Mouse (Mus musculus) heart, adult 8-10 months (tissue): ENCODE results near the gene Best1. TPM values are rescaled to one million over a fixed set of nuclear protein-coding genes. Genes with fewer than 3 reads are reported as not detected.

ENCODE experiments used
- DNase-seq: peaks from one replicate; pipeline ENCODE4 v3.0.0; 2022; ENCODE audit warnings: low spot score
- total RNA-seq, 4 experiments: library from RNA; stranded (reverse); gene quantifications; 2 replicates each; pipeline ENCODE4 v1.2.4; 2022

Best1 gene
- total RNA-seq: under 1 TPM in 2 of 4 experiments, not detected in 2; 0.14 to 0.65 TPM

DNA sequence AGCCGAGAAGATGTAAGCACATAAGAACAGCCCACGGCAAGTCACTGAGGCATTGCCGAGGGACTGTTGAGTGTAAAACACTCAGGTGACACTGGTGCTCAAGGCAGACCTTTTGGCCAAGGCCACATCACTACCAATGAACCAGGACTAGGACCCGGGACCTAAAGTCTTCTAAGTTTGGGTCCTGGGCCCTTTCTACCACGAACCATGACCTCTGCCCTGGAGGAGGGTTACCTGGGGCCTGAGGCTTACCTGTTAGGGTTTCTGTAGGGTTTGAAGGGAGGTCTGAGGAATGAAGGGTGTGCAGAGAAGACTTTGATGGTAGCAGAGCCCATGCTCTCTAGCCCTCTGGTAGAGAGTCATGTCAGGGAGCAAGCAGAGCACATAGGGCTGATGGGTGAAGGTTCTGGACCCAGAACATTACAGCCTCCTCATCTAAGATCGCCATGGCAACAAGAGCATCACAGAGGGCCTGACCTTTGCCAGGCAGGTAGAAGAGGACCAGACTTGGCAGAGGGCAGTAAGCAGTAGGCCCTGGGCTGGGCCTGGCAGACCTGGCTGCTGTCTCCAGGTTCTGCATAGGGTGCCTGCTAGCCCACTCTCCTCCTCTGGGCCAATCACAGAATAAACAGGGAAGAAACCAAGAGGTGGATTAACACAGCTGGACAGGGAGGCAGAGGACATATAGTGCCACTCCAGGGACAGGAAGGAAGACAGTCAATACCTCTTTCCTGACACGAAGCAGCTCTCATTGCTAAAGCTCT, at the start of gene Best1, which contains the start of gene Rab3il1:
TSS of gene Best1 (minus strand) at position 428 of the 764 bp plus-strand sequence.
TSS of gene Rab3il1 (plus strand) at position 464 of the 764 bp plus-strand sequence.
- no peak for DNase-seq

DNA sequence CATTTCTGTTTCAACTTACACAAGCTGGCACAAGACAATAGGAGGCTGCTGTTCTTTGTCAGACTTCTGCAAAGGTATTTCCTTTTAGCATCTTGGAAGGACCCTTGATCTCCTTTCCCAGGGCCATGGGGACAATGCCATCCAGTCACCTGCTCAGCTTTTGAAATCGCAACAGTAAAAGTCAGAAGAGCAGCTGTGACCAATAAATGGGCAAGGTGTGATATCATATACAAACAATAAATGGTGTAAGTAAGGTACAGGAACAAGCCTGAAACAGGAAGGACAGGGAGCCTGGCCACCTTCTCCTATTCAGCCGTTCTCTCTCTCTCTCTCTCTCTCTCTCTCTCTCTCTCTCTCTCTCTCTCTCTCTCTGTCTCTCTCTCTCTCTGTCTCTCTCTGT, 49.0 kb upstream of the Best1 start:
- no peak for DNase-seq

DNA sequence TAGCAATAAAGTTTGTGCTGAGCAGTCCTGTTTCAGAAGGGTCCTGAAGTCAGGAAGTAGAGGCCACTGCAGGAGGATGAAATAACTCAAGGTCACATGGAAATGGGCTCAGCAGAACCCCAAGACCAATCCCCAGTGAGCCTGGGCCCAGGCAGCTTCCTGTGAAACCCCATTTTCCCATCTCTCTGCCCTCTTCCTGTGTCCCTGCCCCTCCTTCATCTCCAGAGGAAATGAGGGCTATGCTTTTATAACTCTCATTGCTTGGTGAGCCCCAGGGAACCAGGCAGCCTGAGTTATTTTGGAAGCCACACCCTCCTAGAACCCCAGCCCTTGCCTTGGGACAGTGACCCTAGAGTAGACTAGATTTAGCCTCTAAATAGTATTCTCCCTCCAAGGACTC, 48.1 kb upstream of the Best1 start:
- no peak for DNase-seq

GRCm38 (mm10) chr19:10046983-10047382, 45.5 kb upstream of the Best1 start:
- DNase-seq: no peak

DNA sequence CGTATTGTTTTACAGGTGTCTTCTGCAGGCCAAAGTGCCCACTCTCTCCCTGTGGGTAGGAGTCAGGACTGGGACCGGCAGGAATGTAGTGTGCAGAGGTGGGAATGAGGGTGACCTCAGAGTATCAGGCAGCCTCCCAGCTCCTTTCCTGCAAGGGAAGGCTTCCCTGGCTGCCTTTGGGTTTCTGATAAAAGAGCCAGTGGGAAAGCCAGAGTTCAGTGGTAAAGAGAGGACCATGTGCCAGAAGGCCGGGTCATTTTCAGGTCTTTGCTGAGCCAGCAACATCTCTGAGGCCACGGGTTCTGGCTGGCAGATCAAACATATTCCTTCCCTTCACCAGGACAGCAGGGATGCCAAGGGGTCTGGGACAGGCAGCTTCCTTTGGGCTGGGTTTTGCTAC, 44.9 kb upstream of the Best1 start:
- no peak for DNase-seq

DNA sequence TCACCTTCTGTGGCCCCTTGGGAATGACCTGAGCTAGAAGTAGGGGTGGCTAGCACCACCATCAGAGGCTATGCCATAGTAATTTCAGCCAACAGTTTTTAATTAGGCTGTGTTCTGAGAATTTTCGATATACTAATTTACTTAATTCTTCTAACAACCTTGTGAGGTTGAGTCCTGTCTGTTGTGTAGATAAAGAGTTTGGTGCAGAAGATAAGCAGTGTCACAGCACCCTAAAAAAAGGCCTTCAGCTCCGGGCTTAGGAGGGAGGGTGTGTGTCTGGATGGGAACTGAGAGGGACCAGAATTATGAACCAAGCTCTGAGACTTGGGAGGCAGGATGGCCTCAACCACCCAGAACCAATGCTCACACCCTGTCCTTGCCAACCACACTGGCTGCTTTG, 44.3 kb upstream of the Best1 start:
- no peak for DNase-seq

DNA sequence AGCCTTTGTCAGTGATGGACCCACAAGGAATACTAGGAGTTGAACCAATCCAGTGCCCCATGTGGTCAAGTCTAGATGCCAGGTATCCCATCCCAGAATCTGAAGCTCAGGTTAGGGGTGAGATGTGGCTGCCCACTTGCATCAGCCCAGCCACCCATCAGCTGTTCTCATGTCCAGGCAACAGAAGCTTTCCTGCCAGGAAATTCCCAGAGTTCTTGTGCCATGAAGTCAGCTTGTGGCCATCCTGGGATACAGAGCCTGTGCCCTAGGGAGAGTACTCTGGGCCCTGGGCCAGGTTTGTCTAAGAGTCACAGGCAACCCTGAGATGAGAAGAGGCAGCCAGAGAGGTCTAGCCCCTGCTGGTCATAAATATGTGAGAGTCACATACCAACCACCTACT, 42.2 kb upstream of the Best1 start:
- DNase-seq: peak; percentile 81

- DNase-seq: no peak
Observed at GRCm38 (mm10) chr19:10042816-10043215, 41.4 kb upstream of the Best1 start.

DNA sequence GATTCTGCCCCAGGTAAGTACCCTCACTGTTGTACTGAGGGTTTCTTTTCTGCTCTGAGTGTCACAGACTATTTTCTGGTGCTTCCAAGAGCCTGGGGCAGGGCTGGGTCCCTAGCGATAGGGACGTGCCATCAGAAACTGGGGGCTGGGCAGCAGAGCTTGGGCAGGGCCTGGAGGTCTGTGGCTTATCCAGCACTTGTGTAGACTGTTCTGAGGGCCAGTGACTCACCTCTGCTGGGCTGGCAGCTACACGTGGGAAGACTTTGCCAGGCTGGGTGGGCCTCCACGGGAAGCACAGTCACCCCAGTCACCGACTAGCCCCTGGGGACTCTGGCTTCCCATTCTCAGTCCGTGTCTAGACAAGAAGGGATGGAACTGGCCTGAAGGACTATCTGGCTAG, 40.8 kb upstream of the Best1 start:
- DNase-seq: no peak

GRCm38 (mm10) chr19:10041388-10042148, 40.1 kb upstream of the Best1 start, which contains the start of gene Fads3:
Gene Fads3, plus strand, starts transcription at chr19:10041569.
- peak; percentile 77 for DNase-seq

DNA sequence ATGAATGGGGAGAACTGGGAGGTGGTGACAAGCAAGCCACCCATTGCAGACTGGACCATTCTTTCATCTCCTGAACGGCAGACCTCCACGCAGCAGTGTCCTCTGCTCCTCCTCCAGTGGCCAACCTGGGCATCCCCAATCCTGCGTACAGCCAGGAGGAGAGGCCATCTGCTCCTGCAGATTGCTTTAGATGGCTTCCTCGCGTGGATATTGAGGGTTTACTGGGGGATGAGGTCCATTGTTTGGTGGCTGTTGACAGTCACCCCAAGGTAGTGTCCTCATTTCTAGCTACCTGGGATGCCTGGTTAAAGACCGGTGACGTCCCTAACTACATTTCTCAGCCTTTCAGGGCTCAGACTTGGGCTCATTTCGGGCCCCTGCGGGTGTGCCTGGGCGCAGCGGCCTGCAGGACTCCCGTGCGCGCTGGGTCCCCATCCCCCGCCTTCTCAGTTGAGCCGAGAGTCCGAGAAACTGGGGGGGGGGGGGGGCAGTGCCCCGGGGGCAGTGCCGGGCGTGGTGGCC, 39.5 kb upstream of the Best1 start:
- no peak for DNase-seq

DNA sequence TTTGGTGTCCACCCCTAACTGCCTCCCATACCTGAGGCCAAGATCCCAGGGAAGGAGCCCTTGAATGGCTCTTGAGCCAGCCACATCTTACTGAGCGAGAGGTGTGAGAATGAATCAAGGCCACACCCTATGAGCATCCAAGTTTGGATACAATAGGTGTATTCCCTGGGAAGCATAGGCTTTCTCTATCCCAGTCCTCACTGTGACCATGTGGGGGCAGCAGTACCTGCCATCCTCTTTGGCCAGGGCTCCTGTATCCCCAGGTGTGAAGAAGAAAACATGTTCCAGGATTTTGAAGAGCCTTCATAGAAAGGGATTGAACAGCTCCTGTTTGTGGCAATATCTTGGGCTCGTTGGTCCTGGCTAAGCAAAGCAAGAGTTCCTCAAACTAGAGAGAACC, 38.2 kb upstream of the Best1 start:
- DNase-seq: no peak

- DNase-seq: no peak
Observed at GRCm38 (mm10) chr19:10038910-10039309, 37.5 kb upstream of the Best1 start.

GRCm38 (mm10) chr19:10038364-10038763, 36.9 kb upstream of the Best1 start:
- no peak for DNase-seq

DNA sequence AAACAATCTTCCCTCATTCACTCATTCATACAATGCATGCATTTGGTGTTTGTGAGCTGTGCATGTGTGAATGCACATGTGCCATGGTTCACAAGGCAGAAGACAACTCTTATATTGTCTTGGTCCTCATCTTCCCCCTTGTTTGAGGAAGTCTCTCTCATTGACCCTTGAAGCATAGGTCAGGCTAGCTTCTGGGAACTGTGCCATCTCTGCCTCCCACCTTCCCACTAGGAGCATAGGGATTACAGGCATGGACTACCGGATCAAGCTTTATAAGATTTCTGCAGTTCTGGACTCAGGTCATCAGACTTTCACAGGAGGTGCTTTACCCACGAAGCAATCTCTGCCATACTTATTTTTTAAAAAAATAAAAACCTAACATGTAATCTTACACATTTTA, 36.1 kb upstream of the Best1 start:
- no peak for DNase-seq

DNA sequence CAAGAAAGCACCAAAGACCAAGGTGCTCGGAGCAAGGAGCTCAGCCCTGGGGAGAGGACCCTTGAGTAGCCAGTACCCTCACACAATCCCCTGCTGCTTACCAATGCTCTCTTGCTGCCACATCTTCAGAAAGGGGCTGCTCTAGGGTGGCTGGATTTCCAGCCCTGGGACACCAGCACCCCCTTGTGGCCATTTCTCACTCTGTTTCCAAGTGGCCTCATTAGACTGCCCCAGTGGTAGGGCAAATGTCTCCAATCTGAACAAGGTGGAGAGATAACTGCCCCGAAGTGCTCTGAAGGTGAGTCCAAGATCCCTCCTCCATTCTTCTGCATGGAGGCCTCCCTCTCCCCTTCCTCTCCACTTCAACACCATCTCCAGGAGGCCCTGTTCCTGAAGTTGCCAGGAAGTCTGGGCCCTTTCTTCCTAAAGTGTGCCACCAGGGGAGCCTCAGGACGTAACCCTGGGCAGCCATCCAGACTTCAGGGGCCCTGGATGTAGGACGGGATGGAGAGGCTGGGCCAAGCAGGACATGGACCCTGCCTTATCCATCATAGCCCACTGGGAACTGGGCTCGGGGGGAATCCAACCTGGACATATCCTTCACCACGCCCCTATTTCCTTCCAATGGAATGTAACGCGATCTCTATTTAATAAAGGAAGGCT, 33.5 kb upstream of the Best1 start:
- DNase-seq: peak; percentile 85

DNA sequence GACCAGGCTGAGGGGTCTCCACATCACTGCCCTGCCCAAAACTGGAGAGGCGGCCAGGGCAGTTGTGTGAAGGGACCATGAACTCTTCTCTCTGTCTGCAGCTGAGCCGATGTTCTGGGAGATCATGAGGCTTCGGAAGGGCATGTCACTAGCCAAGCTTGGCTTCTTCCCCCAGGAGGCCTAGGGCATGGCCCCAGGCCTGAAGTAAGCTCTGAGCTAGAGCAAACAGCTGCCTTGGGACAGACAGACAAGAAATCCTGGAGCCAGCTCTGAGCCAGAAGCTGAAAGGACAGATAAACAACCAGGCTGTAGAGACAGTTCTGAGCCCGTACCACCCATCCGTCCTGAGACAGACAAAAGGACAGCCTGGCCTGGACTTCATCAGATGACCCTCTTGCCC, 32.9 kb upstream of the Best1 start:
- no peak for DNase-seq

DNA sequence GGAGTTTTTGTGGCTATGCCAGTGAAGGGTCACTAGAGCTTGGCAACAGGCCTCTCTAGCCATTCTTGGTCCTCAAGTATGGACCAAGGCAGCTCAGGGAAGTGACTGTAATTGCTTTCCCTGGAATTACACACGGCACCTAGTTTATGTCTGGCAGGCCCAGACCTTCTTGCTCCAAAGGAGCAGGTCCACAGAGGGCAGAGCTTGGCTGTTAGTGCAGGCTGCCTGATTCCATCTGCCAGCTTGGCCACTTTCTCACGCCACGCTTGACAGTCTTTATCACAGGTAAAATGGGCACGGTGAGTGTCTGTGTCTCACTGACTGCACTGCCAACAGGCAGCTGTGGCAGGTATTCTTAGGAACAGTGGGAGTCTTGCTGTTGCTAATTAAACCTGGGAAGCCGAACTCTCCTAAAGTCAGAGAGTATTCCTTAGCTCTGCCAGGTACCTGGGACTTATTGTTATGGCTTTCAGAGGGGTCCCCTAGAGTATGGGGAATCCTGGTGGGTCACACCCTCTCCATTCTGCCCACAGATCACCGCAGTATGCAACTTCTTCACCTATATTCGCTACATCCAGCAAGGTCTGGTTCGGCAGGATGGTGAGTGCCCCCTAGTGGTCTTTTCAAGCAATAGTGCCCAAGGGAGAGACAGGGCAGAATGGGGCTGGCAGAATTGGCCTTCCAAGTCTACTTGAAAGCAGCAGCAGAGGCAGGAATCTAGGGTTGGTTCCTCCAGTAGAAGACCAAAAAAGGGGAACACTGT, 32.0 kb upstream of the Best1 start:
- no peak for DNase-seq

DNA sequence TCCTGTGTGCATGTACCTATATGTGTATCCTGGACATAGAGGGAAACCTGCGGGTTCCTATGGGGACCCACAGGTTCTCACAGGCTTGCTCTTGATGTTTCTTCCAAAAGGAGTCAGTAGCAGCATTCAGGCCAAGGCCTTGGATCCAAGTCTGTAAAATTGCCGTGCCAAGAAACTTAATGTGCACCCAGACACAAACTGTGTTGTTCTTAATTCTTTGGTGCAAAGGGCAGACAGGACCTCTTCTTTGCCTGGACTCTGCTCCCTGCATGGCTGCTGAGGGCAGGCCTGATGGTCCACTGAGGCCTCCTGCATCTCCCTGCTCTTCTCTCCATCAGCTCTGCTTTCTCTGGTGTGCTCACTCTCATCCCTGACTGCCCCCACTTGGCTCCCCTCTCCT, 28.3 kb upstream of the Best1 start:
- no peak for DNase-seq

GRCm38 (mm10) chr19:10025169-10025875, 23.9 kb upstream of the Best1 start:
- peak; percentile 38 for DNase-seq

GRCm38 (mm10) chr19:10023304-10023758, 21.9 kb upstream of the Best1 start:
- no peak for DNase-seq
